Mouse (Mus musculus) forebrain, embryonic 15.5 days (tissue): ENCODE results near the gene A830031A19Rik. TPM values are rescaled to one million over a fixed set of nuclear protein-coding genes. Genes with fewer than 3 reads are reported as not detected.

Experiments used
- ATAC-seq: fragments of 200-750 bp; cut with Nextera tagmentation; replicated peaks from 2 replicates; pipeline ENCODE4 v1.8.0; 2017; ENCODE audit warnings: mild to moderate bottlenecking, moderate TSS enrichment, moderate library complexity
- H3K27ac ChIP-seq: fragments of 300-500 bp; sonication (generic); replicated peaks from 2 replicates; pipeline ENCODE4 v1.5.1; 2015; ENCODE audit warnings: mild to moderate bottlenecking, inconsistent platforms
- H3K27me3 ChIP-seq: fragments of 300-500 bp; sonication (generic); 2 replicates; pipeline ENCODE4 v1.6.1; 2015; ENCODE audit warnings: inconsistent platforms
- H3K36me3 ChIP-seq: fragments of 300-500 bp; sonication (generic); 2 replicates; pipeline ENCODE4 v1.6.1; 2015; ENCODE audit warnings: mild to moderate bottlenecking, inconsistent platforms
- H3K4me1 ChIP-seq: fragments of 300-500 bp; sonication (generic); 2 replicates; pipeline ENCODE4 v1.6.1; 2015; ENCODE audit warnings: inconsistent platforms
- H3K4me2 ChIP-seq: fragments of 300-500 bp; sonication (generic); replicated peaks from 2 replicates; pipeline ENCODE4 v1.6.1; 2015; ENCODE audit warnings: mild to moderate bottlenecking, inconsistent platforms
- H3K4me3 ChIP-seq: fragments of 300-500 bp; sonication (generic); 2 replicates; pipeline ENCODE4 v1.5.1; 2015; ENCODE audit warnings: mild to moderate bottlenecking, inconsistent platforms
- H3K9ac ChIP-seq: fragments of 300-500 bp; sonication (generic); replicated peaks from 2 replicates; pipeline ENCODE4 v1.6.1; 2015; ENCODE audit warnings: mild to moderate bottlenecking, inconsistent platforms
- H3K9me3 ChIP-seq: fragments of 300-500 bp; sonication (generic); 2 replicates; pipeline ENCODE4 v1.6.1; 2016; ENCODE audit warnings: inconsistent platforms
- WGBS: fragments of 180-500 bp; shearing (Covaris S2); methylation state at CpG from one replicate; pipeline ENCODE4 v1.1.7; 2015; ENCODE audit warnings: mixed read lengths; 5-methylcytosine and 5-hydroxymethylcytosine counted together
- polyA plus RNA-seq: library from polyadenylated mRNA; unstranded; fragments of >200 nt; fragmentation: Nextera tagmentation; extraction: Ambion mirVana; gene quantifications from 2 replicates; pipeline ENCODE4 v1.2.1, GENCODE M21; 2015

A830031A19Rik gene
- 0.26 TPM in 1 of 2 replicates, not detected in the other for polyA plus RNA-seq

- H3K4me3 ChIP-seq: peak within 1 kb of the TSS; percentile 72
- peak within 1 kb of the TSS; percentile 87 for H3K4me2 ChIP-seq
- H3K36me3 ChIP-seq: no peaks in the 10 kb centered on the region
- under 1% methylated on average over 11 of the region's 11 CpGs for WGBS
- no peaks in the 10 kb centered on the region for H3K9me3 ChIP-seq
- peak within 1 kb of the TSS; percentile 97 for H3K9ac ChIP-seq
- H3K27me3 ChIP-seq: no peaks in the 10 kb centered on the region
- peaks cover 26% of the 10 kb centered on the region for H3K4me1 ChIP-seq
- peak within 1 kb of the TSS; percentile 98 for H3K27ac ChIP-seq
- no peak for ATAC-seq
Observed at GRCm38 (mm10) chr11:24074634-24075104, at the start of gene A830031A19Rik. Gene A830031A19Rik, minus strand, starts transcription at chr11:24075054.

- Histone ChIP-seq H3K4me3 (no peak overlapping the region), H3K27me3 (no peaks in the 10 kb centered on the region), H3K27ac (no peak overlapping the region), H3K4me2 (no peak overlapping the region), H3K4me1 (peaks cover 76% of the 10 kb centered on the region), H3K9me3 (no peaks in the 10 kb centered on the region), H3K36me3 (0 out of 2 replicates have a peak, but pooled peaks cover 3% of the 10 kb centered on the region), H3K9ac (no peak overlapping the region)
- ATAC-seq: no peak
- 84% methylated on average over 2 of the region's 2 CpGs for WGBS
Observed at GRCm38 (mm10) chr11:24123991-24124390, 49.1 kb upstream of the A830031A19Rik start.

GRCm38 (mm10) chr11:24122899-24123298 lies 48.0 kb upstream of the A830031A19Rik start:
- 61% methylated on average over 7 of the region's 7 CpGs for WGBS
- no peak for ATAC-seq

GRCm38 (mm10) chr11:24121136-24121535 lies 46.3 kb upstream of the A830031A19Rik start:
- peaks cover 80% of the 10 kb centered on the region for H3K4me1 ChIP-seq
- no peak for ATAC-seq
- H3K27me3 ChIP-seq: no peaks in the 10 kb centered on the region
- H3K4me3 ChIP-seq: no peak overlapping the region
- peak overlapping the region; percentile 22 for H3K27ac ChIP-seq
- no peak overlapping the region for H3K9ac ChIP-seq
- no peak overlapping the region for H3K4me2 ChIP-seq
- WGBS: 63% methylated on average over 9 of the region's 9 CpGs
- no peaks in the 10 kb centered on the region for H3K9me3 ChIP-seq
- no peaks in the 10 kb centered on the region for H3K36me3 ChIP-seq

More at GRCm38 (mm10) chr11:24122899-24123298, 48.0 kb upstream of the A830031A19Rik start:
- no peak overlapping the region for H3K9ac ChIP-seq
- no peaks in the 10 kb centered on the region for H3K9me3 ChIP-seq
- H3K27me3 ChIP-seq: no peaks in the 10 kb centered on the region
- no peak overlapping the region for H3K4me2 ChIP-seq
- peak overlapping the region; percentile 8; the same call in 1 of the 2 replicates for H3K27ac ChIP-seq
- H3K4me3 ChIP-seq: no peak overlapping the region
- H3K4me1 ChIP-seq: peaks cover 84% of the 10 kb centered on the region
- H3K36me3 ChIP-seq: 0 out of 2 replicates have a peak, but pooled peaks cover 3% of the 10 kb centered on the region

GRCm38 (mm10) chr11:24116582-24117318 lies 41.9 kb upstream of the A830031A19Rik start:
- Histone ChIP-seq H3K4me3 (no peak overlapping the region), H3K9ac (no peak overlapping the region), H3K36me3 (no peaks in the 10 kb centered on the region), H3K4me1 (peaks cover 70% of the 10 kb centered on the region), H3K4me2 (no peak overlapping the region), H3K27me3 (no peaks in the 10 kb centered on the region), H3K27ac (no peak overlapping the region), H3K9me3 (no peaks in the 10 kb centered on the region)
- 76% methylated on average over 7 of the region's 7 CpGs for WGBS
- no peak for ATAC-seq

- Histone ChIP-seq H3K27me3 (no peaks in the 10 kb centered on the region), H3K4me2 (no peak overlapping the region), H3K9ac (no peak overlapping the region), H3K4me1 (peaks cover 70% of the 10 kb centered on the region), H3K36me3 (no peaks in the 10 kb centered on the region), H3K4me3 (no peak overlapping the region), H3K9me3 (no peaks in the 10 kb centered on the region), H3K27ac (no peak overlapping the region)
- ATAC-seq: no peak
- WGBS: 92% methylated on average over 2 of the region's 2 CpGs
Observed at GRCm38 (mm10) chr11:24116041-24116440, 41.2 kb upstream of the A830031A19Rik start.

- no peak for ATAC-seq
- H3K27me3 ChIP-seq: no peaks in the 10 kb centered on the region
- no peaks in the 10 kb centered on the region for H3K36me3 ChIP-seq
- H3K4me1 ChIP-seq: peaks cover 77% of the 10 kb centered on the region
- H3K4me2 ChIP-seq: no peak overlapping the region
- no peak overlapping the region for H3K9ac ChIP-seq
- 75% methylated on average over 12 of the region's 12 CpGs for WGBS
- no peak overlapping the region for H3K4me3 ChIP-seq
- no peaks in the 10 kb centered on the region for H3K9me3 ChIP-seq
- H3K27ac ChIP-seq: no peak overlapping the region
Observed at GRCm38 (mm10) chr11:24115017-24115752, 40.3 kb upstream of the A830031A19Rik start.

GRCm38 (mm10) chr11:24111720-24112119 lies 36.9 kb upstream of the A830031A19Rik start:
- 40% methylated on average over 6 of the region's 6 CpGs for WGBS

GRCm38 (mm10) chr11:24110113-24110512 lies 35.3 kb upstream of the A830031A19Rik start:
- Histone ChIP-seq H3K4me1 (peaks cover 75% of the 10 kb centered on the region), H3K9ac (no peak overlapping the region), H3K27me3 (no peaks in the 10 kb centered on the region), H3K9me3 (no peaks in the 10 kb centered on the region), H3K4me2 (no peak overlapping the region), H3K27ac (peak overlapping the region; percentile 46), H3K4me3 (no peak overlapping the region), H3K36me3 (no peaks in the 10 kb centered on the region)
- WGBS: 32% methylated on average over 2 of the region's 2 CpGs
- peak; percentile 36; the same call in 1 of the 2 replicates for ATAC-seq

More at GRCm38 (mm10) chr11:24111720-24112119, 36.9 kb upstream of the A830031A19Rik start:
- H3K27ac ChIP-seq: peak overlapping the region; percentile 49
- H3K4me3 ChIP-seq: no peak overlapping the region
- H3K27me3 ChIP-seq: no peaks in the 10 kb centered on the region
- H3K4me2 ChIP-seq: no peak overlapping the region
- no peaks in the 10 kb centered on the region for H3K36me3 ChIP-seq
- no peak overlapping the region for H3K9ac ChIP-seq
- H3K9me3 ChIP-seq: no peaks in the 10 kb centered on the region
- peaks cover 79% of the 10 kb centered on the region for H3K4me1 ChIP-seq
- no peak for ATAC-seq

GRCm38 (mm10) chr11:24109388-24109787 lies 34.5 kb upstream of the A830031A19Rik start:
- Histone ChIP-seq H3K9me3 (no peaks in the 10 kb centered on the region), H3K4me1 (peaks cover 76% of the 10 kb centered on the region), H3K9ac (no peak overlapping the region), H3K36me3 (no peaks in the 10 kb centered on the region), H3K27ac (peak overlapping the region; percentile 46), H3K4me2 (no peak overlapping the region), H3K4me3 (no peak overlapping the region), H3K27me3 (no peaks in the 10 kb centered on the region)
- no peak for ATAC-seq
- WGBS: 93% methylated on average over 3 of the region's 3 CpGs

- WGBS: 78% methylated on average over 3 of the region's 3 CpGs
- Histone ChIP-seq H3K27ac (no peak overlapping the region), H3K4me1 (peaks cover 75% of the 10 kb centered on the region)
Observed at GRCm38 (mm10) chr11:24108974-24109373, 34.1 kb upstream of the A830031A19Rik start.

GRCm38 (mm10) chr11:24107414-24107813 lies 32.6 kb upstream of the A830031A19Rik start:
- ATAC-seq: no peak
- H3K4me1 ChIP-seq: peaks cover 82% of the 10 kb centered on the region
- H3K4me3 ChIP-seq: no peak overlapping the region
- H3K27me3 ChIP-seq: no peaks in the 10 kb centered on the region
- H3K9me3 ChIP-seq: no peaks in the 10 kb centered on the region
- 67% methylated on average over 5 of the region's 5 CpGs for WGBS
- H3K9ac ChIP-seq: no peak overlapping the region
- H3K27ac ChIP-seq: peak overlapping the region; percentile 52; the same call in 1 of the 2 replicates
- H3K4me2 ChIP-seq: no peak overlapping the region
- H3K36me3 ChIP-seq: no peaks in the 10 kb centered on the region

More at GRCm38 (mm10) chr11:24108974-24109373, 34.1 kb upstream of the A830031A19Rik start:
- ATAC-seq: no peak
- Histone ChIP-seq H3K4me3 (no peak overlapping the region), H3K27me3 (no peaks in the 10 kb centered on the region), H3K9me3 (no peaks in the 10 kb centered on the region), H3K9ac (no peak overlapping the region), H3K36me3 (no peaks in the 10 kb centered on the region), H3K4me2 (no peak overlapping the region)
